Mouse (Mus musculus): ENCODE data around the gene Cblb.

DNA sequence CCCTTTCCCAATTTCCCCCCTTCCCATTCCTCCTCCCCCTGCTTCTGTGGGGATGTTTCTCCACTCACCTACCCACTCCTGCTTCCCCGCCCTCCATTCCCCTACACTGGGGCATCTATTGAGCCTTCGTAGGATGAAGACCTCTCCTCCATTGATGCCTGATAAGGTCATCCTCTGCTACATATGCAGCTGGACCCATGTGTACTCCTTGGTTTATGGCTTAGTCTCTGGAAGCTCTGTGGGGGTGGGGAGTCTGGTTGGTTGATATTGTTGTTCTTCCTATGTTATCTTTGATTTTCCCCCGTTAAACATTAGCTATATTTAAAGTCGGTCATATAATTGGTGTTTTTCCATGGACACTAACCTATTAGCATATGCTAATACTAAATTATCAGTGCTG is 3.7 kb upstream of the Cblb start:
- TF ChIP-seq CTCF (IDR thresholded peaks at IDR 0.05; ENCODE audit: low read depth) (no peak), EP300 (IDR thresholded peaks at IDR 0.05; ENCODE audit: low read depth) (no peak)

Measured in liver, postnatal 0 days (tissue).